Mouse (Mus musculus) CH12.LX (cell line): ENCODE results near the gene Tenm1. TPM values are rescaled to one million over a fixed set of nuclear protein-coding genes. Genes with fewer than 3 reads are reported as not detected.

ENCODE experiments used
- DNase-seq: peaks from one replicate; pipeline ENCODE4 v3.0.0-alpha.2; 2013; ENCODE audit errors: extremely low read depth
- H3K27ac ChIP-seq: 2 replicates; pipeline ENCODE4 v1.5.1; 2012; ENCODE audit warnings: low read depth, mild to moderate bottlenecking, control low read depth, moderate library complexity; ENCODE audit not compliant: insufficient read depth
- H3K27me3 ChIP-seq: replicated peaks from 2 replicates; pipeline ENCODE3; 2012; ENCODE audit warnings: inconsistent platforms
- H3K36me3 ChIP-seq, 2 experiments: replicated peaks in 1 of 2; 2 replicates each; pipeline versions ENCODE3 to v1.6.1; 2012; ENCODE audit warnings: inconsistent platforms in 1 of 2, low read length in 1 of 2, mild to moderate bottlenecking in 1 of 2, mixed read lengths in 1 of 2, moderate library complexity in 1 of 2; ENCODE audit not compliant: control insufficient read depth in 1 of 2, insufficient read depth in 1 of 2
- H3K4me1 ChIP-seq, 2 experiments: 2 replicates each; pipeline ENCODE4 v1.6.1; 2012; ENCODE audit warnings: inconsistent platforms in 1 of 2, moderate library complexity in 1 of 2; ENCODE audit not compliant: insufficient read depth in 2 of 2, control insufficient read depth in 1 of 2
- H3K4me2 ChIP-seq: 2 replicates; pipeline ENCODE4 v1.6.1; 2012; ENCODE audit warnings: low read depth, mild to moderate bottlenecking, control low read depth; ENCODE audit not compliant: poor library complexity, insufficient read depth, severe bottlenecking
- H3K4me3 ChIP-seq, 3 experiments: fragments of 150-350 bp in 1 of 3; sonication (generic) in 1 of 3; replicated peaks in 1 of 3; 2 replicates each; pipeline versions ENCODE3 to v1.5.1; 2011 to 2012; ENCODE audit warnings: low read depth in 2 of 3, low read length in 2 of 3, mild to moderate bottlenecking in 2 of 3, moderate library complexity in 2 of 3, control low read depth in 1 of 3, improper control_type of control experiment in 1 of 3, inconsistent platforms in 1 of 3, mixed read lengths in 1 of 3; ENCODE audit not compliant: poor library complexity in 1 of 3
- H3K79me2 ChIP-seq: replicated peaks from 2 replicates; pipeline ENCODE4 v1.6.1; 2012; ENCODE audit warnings: mild to moderate bottlenecking, moderate library complexity; ENCODE audit not compliant: control insufficient read depth, poor library complexity, insufficient read depth, severe bottlenecking; ENCODE audit errors: extremely low read depth
- H3K9ac ChIP-seq: 2 replicates; pipeline ENCODE4 v1.6.1; 2012; ENCODE audit warnings: low read depth, mild to moderate bottlenecking, control low read depth, moderate library complexity; ENCODE audit not compliant: insufficient read depth
- H3K9me3 ChIP-seq: replicated peaks from 2 replicates; pipeline ENCODE3; 2012; ENCODE audit warnings: low read length, inconsistent platforms, mixed read lengths
- BHLHE40 ChIP-seq: IDR thresholded peaks from 2 replicates; pipeline ENCODE4 v1.6.1; 2011; ENCODE audit warnings: mild to moderate bottlenecking, low read depth, low read length, improper control_type of control experiment
- CHD2 ChIP-seq: IDR thresholded peaks from 2 replicates; pipeline ENCODE4 v1.6.1; 2011; ENCODE audit warnings: low read length, improper control_type of control experiment
- CTCF ChIP-seq, 2 experiments: IDR thresholded peaks in 1 of 2; conservative IDR thresholded peaks in 1 of 2; 2 replicates each; pipeline ENCODE4 v1.5.1; 2011 to 2012; ENCODE audit warnings: low read depth in 2 of 2, low read length in 2 of 2, improper control_type of control experiment in 1 of 2, inconsistent platforms in 1 of 2, mild to moderate bottlenecking in 1 of 2, moderate library complexity in 1 of 2
- ELF1 ChIP-seq: IDR thresholded peaks from 2 replicates; pipeline ENCODE4 v1.6.1; 2014; ENCODE audit warnings: low read depth, mild to moderate bottlenecking, inconsistent platforms, low read length, improper control_type of control experiment
- EP300 ChIP-seq: IDR thresholded peaks from 2 replicates; pipeline ENCODE4 v1.6.1; 2011; ENCODE audit warnings: low read length, improper control_type of control experiment
- GABPA ChIP-seq: IDR thresholded peaks from 2 replicates; pipeline ENCODE4 v1.6.1; 2012; ENCODE audit warnings: low read depth, low read length, improper control_type of control experiment, inconsistent platforms; ENCODE audit not compliant: insufficient replicate concordance
- HCFC1 ChIP-seq: IDR thresholded peaks from 2 replicates; pipeline ENCODE4 v1.6.1; 2012; ENCODE audit warnings: low read depth, mild to moderate bottlenecking, inconsistent platforms, low read length, improper control_type of control experiment
- IRF4 ChIP-seq: IDR thresholded peaks from 2 replicates; pipeline ENCODE4 v1.6.1; 2014; ENCODE audit warnings: low read depth, mild to moderate bottlenecking, inconsistent platforms, low read length, improper control_type of control experiment
- KAT2A ChIP-seq: IDR thresholded peaks from 2 replicates; pipeline ENCODE4 v1.6.1; 2012; ENCODE audit warnings: low read length, improper control_type of control experiment, inconsistent platforms; ENCODE audit not compliant: insufficient replicate concordance
- MAFK ChIP-seq: IDR thresholded peaks from 2 replicates; pipeline ENCODE4 v1.6.1; 2011; ENCODE audit warnings: low read length, improper control_type of control experiment; ENCODE audit not compliant: insufficient replicate concordance
- MAZ ChIP-seq: IDR thresholded peaks from 2 replicates; pipeline ENCODE4 v1.6.1; 2012; ENCODE audit warnings: low read depth, mild to moderate bottlenecking, inconsistent platforms, low read length, improper control_type of control experiment, moderate library complexity
- MXI1 ChIP-seq: IDR thresholded peaks from 2 replicates; pipeline ENCODE4 v1.6.1; 2011; ENCODE audit warnings: mild to moderate bottlenecking, low read depth, low read length, improper control_type of control experiment
- NELFE ChIP-seq: IDR thresholded peaks from 2 replicates; pipeline ENCODE4 v1.6.1; 2011; ENCODE audit warnings: low read depth, low read length, improper control_type of control experiment
- NRF1 ChIP-seq: IDR thresholded peaks from 2 replicates; pipeline ENCODE4 v1.6.1; 2014; ENCODE audit warnings: low read depth, mild to moderate bottlenecking, inconsistent platforms, low read length, improper control_type of control experiment, moderate library complexity
- PAX5 ChIP-seq: IDR thresholded peaks from 2 replicates; pipeline ENCODE4 v1.6.1; 2012; ENCODE audit warnings: low read length, inconsistent platforms, mixed read lengths
- POLR2A ChIP-seq: IDR thresholded peaks from 2 replicates; pipeline ENCODE4 v1.6.1; 2011; ENCODE audit warnings: low read depth, mild to moderate bottlenecking, improper control_type of control experiment, low read length
- POLR2AphosphoS2 ChIP-seq: IDR thresholded peaks from 2 replicates; pipeline ENCODE4 v1.6.1; 2011; ENCODE audit warnings: low read depth, low read length, improper control_type of control experiment
- RCOR1 ChIP-seq: conservative IDR thresholded peaks from 2 replicates; pipeline ENCODE4 v1.6.1; 2012; ENCODE audit warnings: low read depth, mild to moderate bottlenecking, inconsistent platforms, low read length, improper control_type of control experiment
- SMC3 ChIP-seq: IDR thresholded peaks from 2 replicates; pipeline ENCODE4 v1.6.1; 2011; ENCODE audit warnings: low read depth, low read length, improper control_type of control experiment
- TBP ChIP-seq: conservative IDR thresholded peaks from 2 replicates; pipeline ENCODE4 v1.6.1; 2011; ENCODE audit warnings: low read depth, low read length, improper control_type of control experiment
- USF1 ChIP-seq: IDR thresholded peaks from 2 replicates; pipeline ENCODE4 v1.6.1; 2014; ENCODE audit warnings: low read depth, mild to moderate bottlenecking, inconsistent platforms, low read length, improper control_type of control experiment
- ZC3H11A ChIP-seq: IDR thresholded peaks from 2 replicates; pipeline ENCODE4 v1.6.1; 2012; ENCODE audit warnings: low read depth, mild to moderate bottlenecking, inconsistent platforms, low read length, improper control_type of control experiment
- ZMIZ1 ChIP-seq: IDR thresholded peaks from 2 replicates; pipeline ENCODE4 v1.6.1; 2012; ENCODE audit warnings: low read depth, mild to moderate bottlenecking, inconsistent platforms, low read length, improper control_type of control experiment
- dilution Hi-C: fragments of 300-500 bp; cut with MboI; formaldehyde crosslinking; loops from 2 replicates; pipeline ENCODE4 v1.14.3; 2020; ENCODE audit warnings: low sequenced_read_pairs; ENCODE audit not compliant: extremely low pct_unique_long_range_greater_than_20kb, extremely low pct_ligation_motif_present
- in situ Hi-C: fragments of 300-500 bp; cut with MboI; formaldehyde crosslinking; loops from 3 replicates; pipeline ENCODE4 v1.14.3; 2019; ENCODE audit warnings: low sequenced_read_pairs, low pct_ligation_motif_present, low pct_unique_long_range_greater_than_20kb, mixed read lengths
- polyA plus RNA-seq: library from polyadenylated mRNA; unstranded; fragments of >175 nt; gene quantifications from 2 replicates; pipeline ENCODE4 v1.2.1, GENCODE M21; 2012; ENCODE audit warnings: low read depth; ENCODE audit not compliant: insufficient read length
- total RNA-seq, 2 experiments: library from RNA; depleted of rRNA; stranded (reverse); fragments of 300-350 nt in 1 of 2; fragments of >200 nt in 1 of 2; gene quantifications; 2 replicates each; pipeline ENCODE4 v1.2.3; 2012 to 2014

Tenm1 gene
- total and polyA plus RNA-seq, 3 experiments, result 0.20 TPM; not detected in 2

- H3K27me3 ChIP-seq, result no peaks in the 10 kb centered on the region
- H3K36me3 ChIP-seq, result no peaks in the 10 kb centered on the region
- dilution Hi-C loops, result no loop called here
- H3K27ac ChIP-seq, result no peak overlapping the region
- no peak for DNase-seq
- H3K79me2 ChIP-seq, result no peaks in the 10 kb centered on the region
- no peak overlapping the region for H3K4me3 ChIP-seq
- in situ Hi-C loops, result no loop called here
- H3K9ac ChIP-seq, result no peak overlapping the region
- peaks cover 22% of the 10 kb centered on the region for H3K9me3 ChIP-seq
- no peaks in the 10 kb centered on the region for H3K4me1 ChIP-seq
- no peak overlapping the region for H3K4me2 ChIP-seq
- TF ChIP-seq MAFK, result no peak
- TF ChIP-seq TBP, result no peak
- no peak for TF ChIP-seq NELFE
- no peak for TF ChIP-seq IRF4
- no peak for TF ChIP-seq MAZ
- no peak for TF ChIP-seq MXI1
- TF ChIP-seq NRF1, result no peak
- no peak for TF ChIP-seq GABPA
- no peak for TF ChIP-seq HCFC1
- no peak for TF ChIP-seq SMC3
- no peak for TF ChIP-seq POLR2AphosphoS2
- TF ChIP-seq USF1, result no peak
- TF ChIP-seq PAX5, result no peak
- TF ChIP-seq CHD2, result no peak
- no peak for TF ChIP-seq ELF1
Measured at GRCm38 (mm10) chrX:43430581-43430980, 1.7 kb upstream of the Tenm1 start.

GRCm38 (mm10) chrX:43429982-43430531 lies 1.1 kb upstream of the Tenm1 start:
- dilution Hi-C loops (no loop called here), in situ Hi-C loops (no loop called here)
- no peak overlapping the region for H3K4me3 ChIP-seq
- DNase-seq, result no peak
- no peak overlapping the region for H3K4me2 ChIP-seq
- H3K27ac ChIP-seq, result no peak overlapping the region
- no peaks in the 10 kb centered on the region for H3K79me2 ChIP-seq
- H3K27me3 ChIP-seq, result no peaks in the 10 kb centered on the region
- no peak overlapping the region for H3K9ac ChIP-seq
- peaks cover 22% of the 10 kb centered on the region for H3K9me3 ChIP-seq
- no peak for TF ChIP-seq POLR2A
- TF ChIP-seq IRF4, result no peak
- no peak for TF ChIP-seq EP300
- no peak for TF ChIP-seq RCOR1
- TF ChIP-seq KAT2A, result no peak
- TF ChIP-seq ZC3H11A, result no peak
- TF ChIP-seq ZMIZ1, result no peak
- TF ChIP-seq CHD2, result no peak
- no peak for TF ChIP-seq BHLHE40
- no peak for TF ChIP-seq SMC3
- TF ChIP-seq MAFK, result no peak
- no peak for TF ChIP-seq CTCF (conservative IDR thresholded peaks at IDR 0.05 in 1 of 2, IDR thresholded peaks at IDR 0.05 in 1 of 2; ENCODE audit: low read depth in 2 of 2, low read length in 2 of 2)
- H3K36me3 ChIP-seq, result no peaks in the 10 kb centered on the region
- no peaks in the 10 kb centered on the region for H3K4me1 ChIP-seq
